In the genomic region with DNA sequence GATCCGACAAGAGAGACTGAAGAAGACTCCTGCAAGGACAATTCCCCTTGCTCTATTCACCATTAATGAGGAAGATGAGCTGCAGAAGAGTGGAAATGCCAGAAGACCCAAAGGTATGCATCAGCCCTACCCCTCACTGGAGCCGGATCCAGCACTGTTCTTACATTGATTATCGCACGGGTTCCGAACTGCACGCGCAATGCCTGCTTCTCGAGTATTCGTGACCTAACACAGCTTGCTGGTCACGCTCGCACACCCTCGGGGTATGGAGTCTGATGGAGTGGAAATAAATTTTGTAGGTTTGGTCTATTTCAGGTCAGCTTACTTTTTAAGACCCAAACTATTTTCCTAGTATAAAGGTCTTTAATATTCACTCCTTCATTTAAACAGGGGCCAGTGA, we compare ENCODE assay signal across 8 mouse cellular contexts. TPM values are rescaled to one million over a fixed set of nuclear protein-coding genes. Genes with fewer than 3 reads are reported as not detected.
DNase-seq lines count a peak whose midpoint lies in the region; ATAC-seq and TF ChIP-seq lines count a peak whose summit lies in the region.
"Had no signal": no experiment of that assay in that cellular context is flagged by ENCODE, and none has a peak within 500 bp of the region (broad histone marks: within the 10 kb centered on the region; RNA-seq: fewer than 3 reads in every experiment).

No protein-coding gene starts in this region.

- no peaks in the 10 kb centered on the region for H3K9me3 ChIP-seq in E14TG2a.4 (ENCODE audit: low read length)
- no peaks in the 10 kb centered on the region for H3K9me3 ChIP-seq in hindbrain, embryonic 13.5 days
- H3K9me3 ChIP-seq in limb, embryonic 14.5 days (ENCODE audit: control insufficient read depth, low read length), result no peaks in the 10 kb centered on the region

- peak overlapping the region; percentile 63 for H3K4me2 ChIP-seq in hindbrain, embryonic 13.5 days
- peak overlapping the region; percentile 40; the same call in 1 of the 2 replicates for H3K4me2 ChIP-seq in limb, embryonic 14.5 days (replicated peaks; ENCODE audit: low read depth, low read length, severe bottlenecking)

- no peak for TF ChIP-seq CTCF in E14TG2a.4 (conservative IDR thresholded peaks at IDR 0.05; ENCODE audit: low read length)
- TF ChIP-seq CTCF in brain, embryonic 14.5 days (IDR thresholded peaks at IDR 0.05; ENCODE audit: borderline replicate concordance, extremely low read depth, insufficient read depth, insufficient read length), result no peak

- ATAC-seq in hindbrain, embryonic 13.5 days (ENCODE audit: low FRiP score), result peak; percentile 27
- no peak for ATAC-seq in limb, embryonic 14.5 days (ENCODE audit: low FRiP score, low read depth)
- ATAC-seq: Patski had no signal

- TF ChIP-seq POLR2A in brain, embryonic 14.5 days (IDR thresholded peaks at IDR 0.05; ENCODE audit: borderline replicate concordance, extremely low read depth, insufficient read depth, insufficient read length, poor library complexity, severe bottlenecking), result no peak
- no peak for TF ChIP-seq POLR2A in limb, embryonic 14.5 days (IDR thresholded peaks at IDR 0.05; ENCODE audit: borderline replicate concordance, extremely low read depth, insufficient read depth, insufficient read length)

- H3K36me3 ChIP-seq in E14TG2a.4 (ENCODE audit: insufficient read depth, low read length), result peaks cover 18% of the 10 kb centered on the region
- H3K36me3 ChIP-seq in hindbrain, embryonic 13.5 days, result no peaks in the 10 kb centered on the region
- H3K36me3 ChIP-seq in limb, embryonic 14.5 days (ENCODE audit: control insufficient read depth, insufficient read depth, low read length), result no peaks in the 10 kb centered on the region

- intact Hi-C loops in gastrocnemius, postnatal 36 days (cut with DNase I), result no loop called here
- intact Hi-C loops in gastrocnemius, postnatal 14 days (cut with DNase I; ENCODE audit: low total_unique reads), result no loop called here

- WGBS in hindbrain, embryonic 13.5 days, result 41% methylated on average over 12 of the region's 12 CpGs
- WGBS in limb, embryonic 14.5 days, result 61% methylated on average over 12 of the region's 12 CpGs

- H3K4me1 ChIP-seq in E14TG2a.4 (replicated peaks; ENCODE audit: low read depth, low read length), result peaks cover 88% of the 10 kb centered on the region
- peaks cover 31% of the 10 kb centered on the region for H3K4me1 ChIP-seq in hindbrain, embryonic 13.5 days (replicated peaks)
- peaks cover 7% of the 10 kb centered on the region for H3K4me1 ChIP-seq in limb, embryonic 14.5 days (ENCODE audit: control insufficient read depth, insufficient read depth, low read length)

- peak overlapping the region; percentile 51; the same call in 1 of the 2 replicates for H3K4me3 ChIP-seq in E14TG2a.4 (replicated peaks; ENCODE audit: low read length)
- peak overlapping the region; percentile 37 for H3K4me3 ChIP-seq in hindbrain, embryonic 13.5 days
- no peak overlapping the region for H3K4me3 ChIP-seq in limb, embryonic 14.5 days (replicated peaks; ENCODE audit: low read length)

- H3K9ac ChIP-seq in hindbrain, embryonic 13.5 days, result peak overlapping the region; percentile 60; the same call in 1 of the 2 replicates
- H3K9ac ChIP-seq in limb, embryonic 14.5 days (ENCODE audit: low read depth, low read length, severe bottlenecking), result no peak overlapping the region

- no peaks in the 10 kb centered on the region for H3K27me3 ChIP-seq in E14TG2a.4 (ENCODE audit: insufficient read depth, low read length)
- H3K27me3 ChIP-seq in hindbrain, embryonic 13.5 days, result peaks cover 28% of the 10 kb centered on the region; the same call in 1 of the 2 replicates
- H3K27me3 ChIP-seq in limb, embryonic 14.5 days (ENCODE audit: control insufficient read depth, insufficient read depth, low read length), result no peaks in the 10 kb centered on the region
- H3K27me3 ChIP-seq: Patski had no signal

- peak; percentile 47 for DNase-seq in brain, embryonic 14.5 days (ENCODE audit: low read depth)
- DNase-seq in limb, embryonic 14.5 days (ENCODE audit: low spot score), result no peak
- no peak for DNase-seq in gastrocnemius, postnatal 36 days
- no peak for DNase-seq in gastrocnemius, postnatal 14 days
- DNase-seq in MN1 (ENCODE audit: low spot score), result no peak

- H3K27ac ChIP-seq in hindbrain, embryonic 13.5 days, result peak overlapping the region; percentile 61
- H3K27ac ChIP-seq in limb, embryonic 14.5 days (replicated peaks; ENCODE audit: low read depth, low read length), result no peak overlapping the region

RNA-seq across cellular contexts. Expression of a gene that starts 22.9 kb away (rescaled TPM):
- 3.2 and 6.7 TPM in 2 replicates for polyA plus RNA-seq in brain, embryonic 14.5 days (2012; rRNA removed)
- 10.3 and 10.6 TPM in 2 replicates for polyA plus RNA-seq in hindbrain, embryonic 13.5 days (2015; fragmentation: Nextera tagmentation; extraction: Ambion mirVana)
- polyA plus RNA-seq in limb, embryonic 14.5 days (2012; rRNA removed), result 6.2 and 6.3 TPM in 2 replicates
- 8.6 and 9.7 TPM in 2 replicates for polyA plus RNA-seq in limb, embryonic 14.5 days (2014; fragmentation: Nextera tagmentation; extraction: Ambion mirVana)
- total RNA-seq in gastrocnemius, postnatal 36 days (2021), result 1 to 10 TPM; 2.4 to 4.2 TPM
- total RNA-seq in gastrocnemius, postnatal 14 days (2021), result 1 to 10 TPM; 1.4 to 2.4 TPM
